Mouse (Mus musculus) heart, postnatal 14 days (tissue): ENCODE data around the gene Ddx10. TPM values are rescaled to one million over a fixed set of nuclear protein-coding genes. Genes with fewer than 3 reads are reported as not detected.
"Not testable (repeated sequence)": the region's sequence is repeated elsewhere in the genome, so short reads cannot be mapped to it uniquely, and the experiment has no call there.

ENCODE experiments used
- DNase-seq, 2 experiments: peaks; one replicate each; pipeline ENCODE4 v3.0.0; 2021 to 2022
- intact Hi-C: fragments of 180-260 bp; cut with DNase I; formaldehyde crosslinking; loops from one replicate; pipeline ENCODE4 v1.15.1; 2025
- total RNA-seq, 2 experiments: library from RNA; stranded (reverse); gene quantifications; 2 replicates each; pipeline ENCODE4 v1.2.3; 2021

The Ddx10 gene
- total RNA-seq, 2 experiments from 2014 or later: 9.6 to 9.7 TPM

DNA sequence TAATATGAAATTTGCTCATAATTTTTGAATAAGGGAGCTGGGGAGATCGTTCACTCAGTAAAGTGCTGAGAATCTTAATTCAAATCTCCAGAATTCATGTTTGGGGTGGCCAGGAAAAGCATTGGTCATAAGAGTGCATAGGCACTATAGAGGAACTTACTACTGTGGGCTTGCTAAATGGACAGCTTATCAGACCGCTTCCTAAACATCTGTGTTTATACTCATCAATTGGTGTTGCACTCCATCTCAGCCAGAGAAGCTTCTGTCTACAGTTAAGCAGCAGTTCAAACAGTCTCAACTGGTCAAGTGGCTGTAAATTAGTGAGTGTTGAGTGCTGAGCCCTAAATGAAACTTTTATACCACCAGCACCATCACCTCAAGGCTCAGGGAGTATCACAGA lies 73.3 kb downstream of the Ddx10 start:
- DNase-seq: no peak
- intact Hi-C loops: no loop called here

- intact Hi-C loops: no loop called here
- peak in 1 of 2 experiments; percentile 10 for DNase-seq
Observed at GRCm38 (mm10) chr9:53173258-53173657, 74.6 kb downstream of the Ddx10 start.

GRCm38 (mm10) chr9:53144266-53144665 lies 103.6 kb downstream of the Ddx10 start:
- peak; percentile 50 to 66 for DNase-seq
- intact Hi-C loops: loop anchor here (2.0 to 10.0 kb wide), 3 partner anchors 179 to 845 kb away; no protein-coding TSS in a partner anchor

DNA sequence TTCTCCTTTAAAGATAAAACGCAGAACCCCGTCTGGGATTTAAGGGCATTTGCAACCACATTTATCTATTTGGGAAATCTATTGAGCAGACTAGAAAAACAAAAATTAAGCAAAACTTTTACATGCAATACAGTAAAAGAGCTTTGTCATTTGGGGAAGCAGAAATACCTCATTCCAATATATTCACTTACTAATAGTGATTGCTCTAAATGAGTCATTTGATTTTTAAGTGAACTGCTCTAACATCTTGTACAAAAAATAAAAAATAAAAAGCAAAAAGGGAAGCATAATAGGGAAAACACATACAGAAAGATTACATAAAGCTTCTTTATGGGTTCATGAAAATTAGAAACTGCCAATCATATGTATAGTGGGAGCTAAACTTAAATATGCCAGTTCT lies 104.3 kb downstream of the Ddx10 start:
- no peak for DNase-seq
- intact Hi-C loops: loop anchor here (10.0 kb wide), 2 partner anchors 179 to 309 kb away; no protein-coding TSS in a partner anchor

- intact Hi-C loops: loop anchor here (10.0 kb wide), 2 partner anchors 178 to 308 kb away; no protein-coding TSS in a partner anchor
- DNase-seq: not testable (repeated sequence)
Observed at GRCm38 (mm10) chr9:53142424-53142823, 105.4 kb downstream of the Ddx10 start.

DNA sequence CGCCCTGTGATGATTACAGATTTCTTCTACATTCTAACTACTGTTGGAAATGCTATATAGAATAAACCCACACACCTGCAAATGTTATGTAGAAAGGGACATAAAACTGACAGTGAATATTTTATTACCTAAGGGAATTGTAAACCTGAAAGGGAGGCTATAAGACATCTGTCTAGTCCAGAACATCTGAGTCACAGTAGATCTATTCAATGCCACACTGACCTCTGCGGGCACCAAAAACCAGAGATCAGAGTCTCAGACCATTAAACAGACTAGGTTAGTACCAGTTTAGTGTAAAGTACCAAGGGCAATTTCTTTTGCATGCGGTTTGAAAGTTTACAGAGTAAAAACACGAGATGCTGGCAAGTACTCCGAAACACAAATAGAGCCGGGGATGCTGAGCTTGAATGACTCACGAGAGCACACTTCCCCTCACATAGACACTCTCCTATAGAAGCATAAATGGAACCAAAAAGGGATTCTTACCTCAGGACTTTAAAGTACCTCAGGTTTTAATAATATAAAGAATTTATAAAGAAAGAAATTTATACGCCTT lies 107.2 kb downstream of the Ddx10 start:
- DNase-seq: no peak
- intact Hi-C loops: loop anchor here (10.0 kb wide), 2 partner anchors 176 to 306 kb away; no protein-coding TSS in a partner anchor

DNA sequence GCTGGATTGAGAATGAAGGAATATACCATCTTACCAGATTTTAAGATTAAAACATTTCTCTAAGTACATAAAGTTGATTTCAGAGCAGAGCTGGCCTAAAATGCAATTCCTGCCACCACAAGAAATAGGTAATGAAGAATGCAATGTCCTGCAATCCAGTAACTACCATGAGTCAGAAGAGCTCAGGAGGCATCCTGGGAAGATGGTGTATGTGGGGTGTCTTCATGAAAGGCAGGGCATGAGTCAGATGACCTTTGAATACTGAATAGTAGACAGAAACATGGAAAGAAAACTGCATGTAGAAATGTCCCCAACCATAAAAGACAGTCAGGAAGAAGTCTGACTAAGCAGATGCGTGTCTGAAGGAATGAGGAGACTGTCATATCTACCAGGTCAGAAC lies 115.0 kb downstream of the Ddx10 start:
- no peak for DNase-seq
- intact Hi-C loops: no loop called here

- no peak for DNase-seq
- intact Hi-C loops: no loop called here
Observed at GRCm38 (mm10) chr9:53130460-53130859, 117.4 kb downstream of the Ddx10 start.

DNA sequence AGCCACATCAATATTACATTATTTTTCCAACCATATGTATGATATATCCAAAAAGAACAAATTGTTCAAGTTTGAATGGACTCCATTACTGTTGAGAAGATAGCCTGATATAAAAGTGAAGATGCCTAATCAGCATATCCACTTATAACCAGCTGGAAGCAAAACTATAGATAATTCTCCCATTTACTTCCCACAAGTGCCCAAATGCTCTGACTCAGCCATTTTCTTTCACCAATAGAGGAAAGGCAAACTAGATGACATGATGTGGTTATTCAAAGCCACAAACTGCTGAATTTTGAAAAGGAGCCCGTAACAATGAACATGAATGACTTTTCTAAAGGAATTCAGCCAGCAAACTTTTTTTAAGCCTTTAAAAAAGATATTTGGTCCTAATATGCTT lies 146.8 kb downstream of the Ddx10 start:
- intact Hi-C loops: no loop called here
- DNase-seq: no peak

DNA sequence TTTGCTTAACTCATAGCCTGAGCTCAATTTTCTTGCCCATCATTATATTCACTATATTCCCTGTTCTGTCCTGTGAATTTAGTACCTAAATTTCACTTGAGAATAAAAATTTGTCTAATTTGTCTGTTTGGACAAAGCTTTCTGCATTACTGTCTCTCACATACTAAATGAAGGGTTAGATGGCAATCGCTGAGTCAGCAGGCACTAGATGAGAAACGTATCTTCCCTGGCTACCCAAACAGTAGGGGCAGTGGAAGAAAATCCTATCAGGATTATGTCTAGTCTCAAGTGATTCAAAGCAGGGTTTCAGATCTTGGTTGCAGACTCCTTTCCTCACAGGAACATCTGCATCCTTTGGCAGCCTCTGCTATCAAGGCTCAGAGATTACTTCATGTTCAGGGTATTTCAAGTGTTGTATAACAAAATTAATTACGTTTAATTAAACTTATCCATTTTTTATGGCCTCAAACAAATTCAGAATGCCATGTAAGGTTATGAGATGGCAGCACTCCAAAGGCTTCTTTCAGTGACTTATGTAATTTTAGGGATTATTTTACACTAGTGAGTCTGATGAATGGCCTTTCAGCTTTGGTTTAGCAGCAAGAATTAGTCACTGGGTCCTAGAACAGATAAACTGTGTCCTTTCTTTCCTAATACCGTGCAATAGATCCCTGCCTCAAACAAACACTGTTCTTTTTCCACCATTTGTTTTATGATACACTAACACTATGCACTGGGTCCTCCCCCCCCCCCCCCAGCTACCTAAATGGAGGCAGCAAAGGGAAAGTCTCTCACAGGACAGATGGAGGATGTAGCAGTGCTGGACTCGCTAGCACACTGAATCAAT lies 152.3 kb downstream of the Ddx10 start:
- intact Hi-C loops: no loop called here

DNA sequence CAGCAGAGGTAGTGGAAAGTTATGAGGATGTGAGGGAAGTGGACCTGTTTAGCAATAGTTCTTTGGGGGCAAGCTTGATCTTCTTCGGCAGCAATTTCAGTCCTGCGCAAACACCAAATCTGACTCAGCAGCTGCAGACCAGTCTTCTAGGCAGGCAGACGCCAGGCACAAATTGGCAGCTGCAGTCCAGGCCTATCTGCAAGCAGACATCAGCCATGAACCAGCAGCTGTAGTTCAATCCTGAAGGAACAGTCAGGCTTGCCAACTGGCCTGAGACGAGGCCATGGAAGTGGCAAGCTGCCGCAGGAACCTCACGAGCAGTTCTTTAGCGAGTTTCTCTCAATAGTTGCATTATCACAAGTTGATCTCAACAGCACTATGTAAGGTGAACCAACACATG lies 153.3 kb downstream of the Ddx10 start:
- intact Hi-C loops: no loop called here
- DNase-seq: peak; percentile 42 to 49

More for the DNA sequence above, 152.3 kb downstream of the Ddx10 start:
- no peak for DNase-seq

DNA sequence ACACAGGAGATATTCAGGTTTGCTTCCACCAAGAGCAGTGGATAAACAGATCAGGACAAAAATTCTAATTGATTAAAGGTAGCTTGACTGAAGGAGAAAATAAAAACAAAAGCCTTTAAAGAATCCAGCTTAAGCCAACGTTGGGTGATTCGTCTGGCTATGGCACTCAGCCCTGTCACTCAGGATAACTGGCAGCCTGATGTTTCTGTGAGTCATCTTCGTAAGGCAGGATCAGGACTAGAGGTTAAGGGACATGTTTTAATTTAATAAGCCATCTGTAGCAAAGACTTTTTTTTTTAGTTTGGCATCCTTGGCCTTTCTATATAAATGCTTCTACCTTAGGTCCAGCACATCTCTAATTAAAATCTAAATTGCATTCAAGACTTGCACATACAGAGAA lies 170.2 kb downstream of the Ddx10 start:
- DNase-seq: no peak
- intact Hi-C loops: no loop called here

DNA sequence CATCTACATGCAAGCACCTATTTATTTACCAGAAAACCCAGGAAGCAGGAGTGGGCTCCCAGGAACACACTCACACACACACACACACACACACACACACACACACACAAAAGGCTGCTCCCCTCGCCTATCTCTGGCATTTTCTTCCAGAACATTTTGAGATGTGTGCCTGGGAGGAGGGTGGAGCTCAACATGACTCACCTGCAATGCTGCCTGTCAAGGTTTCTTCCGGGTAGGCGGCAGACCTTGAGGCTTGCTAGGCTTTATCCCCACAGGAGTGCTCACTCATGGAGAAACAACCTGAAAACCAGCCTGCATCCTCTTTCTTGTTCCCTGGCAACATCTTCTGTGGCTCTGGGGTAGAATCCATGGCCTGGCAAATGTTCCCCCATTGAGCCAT lies 171.9 kb downstream of the Ddx10 start:
- no peak for DNase-seq
- intact Hi-C loops: no loop called here

- intact Hi-C loops: no loop called here
- no peak for DNase-seq
Observed at GRCm38 (mm10) chr9:53074443-53074842, 173.4 kb downstream of the Ddx10 start.

DNA sequence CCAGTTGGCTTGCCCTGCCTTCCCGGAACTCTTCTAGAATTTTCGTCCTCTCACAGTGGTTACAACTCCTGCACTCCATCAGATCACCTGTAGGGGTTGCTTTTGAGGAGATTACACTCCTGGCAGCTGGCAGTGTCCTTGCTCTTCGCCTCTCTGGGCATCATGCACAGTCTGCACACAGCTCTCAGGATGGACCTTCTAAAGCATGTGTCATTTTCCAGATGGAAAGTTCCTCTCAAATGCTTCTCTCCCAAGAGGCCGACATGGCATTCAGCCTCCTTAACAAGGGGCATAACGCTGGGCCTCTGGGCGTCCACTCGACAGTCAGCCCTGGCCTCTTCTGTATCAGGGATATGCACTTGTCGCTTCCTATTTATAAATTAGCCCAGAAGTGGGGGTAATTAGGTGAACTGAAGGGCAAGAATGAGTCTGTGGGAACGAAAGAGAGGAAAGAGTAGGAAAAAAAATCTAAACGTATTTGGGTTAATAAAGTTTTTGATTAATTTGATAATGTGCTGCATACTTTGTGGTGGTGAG lies 174.2 kb downstream of the Ddx10 start:
- DNase-seq: no peak
- intact Hi-C loops: no loop called here

DNA sequence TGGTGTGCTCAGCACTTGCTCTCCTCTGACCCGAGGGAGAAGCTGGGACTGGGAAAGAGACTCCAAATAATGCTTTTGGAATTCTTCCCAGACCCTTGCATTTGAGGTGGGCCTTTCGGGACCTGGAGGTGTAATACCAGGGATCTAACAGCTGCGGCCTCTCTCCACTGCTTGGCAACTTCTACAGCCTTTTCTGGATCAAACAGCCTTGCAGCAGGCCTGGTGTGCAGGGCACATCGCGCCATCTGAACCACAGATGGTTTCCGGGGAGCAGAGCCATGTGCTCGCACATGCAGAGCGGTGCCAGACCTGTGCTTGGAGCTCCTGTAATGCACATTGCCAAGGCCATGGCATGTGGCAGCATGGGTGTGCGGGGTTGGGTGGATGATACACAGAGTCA lies 175.8 kb downstream of the Ddx10 start:
- intact Hi-C loops: no loop called here
- DNase-seq: no peak

- no peak for DNase-seq
- intact Hi-C loops: no loop called here
Observed at GRCm38 (mm10) chr9:53070875-53071524, 176.9 kb downstream of the Ddx10 start.

- intact Hi-C loops: loop anchor here (5.0 kb wide), 1 partner anchor 101 kb away; no protein-coding TSS in a partner anchor
- no peak for DNase-seq
Observed at GRCm38 (mm10) chr9:53068166-53068565, 179.7 kb downstream of the Ddx10 start.

DNA sequence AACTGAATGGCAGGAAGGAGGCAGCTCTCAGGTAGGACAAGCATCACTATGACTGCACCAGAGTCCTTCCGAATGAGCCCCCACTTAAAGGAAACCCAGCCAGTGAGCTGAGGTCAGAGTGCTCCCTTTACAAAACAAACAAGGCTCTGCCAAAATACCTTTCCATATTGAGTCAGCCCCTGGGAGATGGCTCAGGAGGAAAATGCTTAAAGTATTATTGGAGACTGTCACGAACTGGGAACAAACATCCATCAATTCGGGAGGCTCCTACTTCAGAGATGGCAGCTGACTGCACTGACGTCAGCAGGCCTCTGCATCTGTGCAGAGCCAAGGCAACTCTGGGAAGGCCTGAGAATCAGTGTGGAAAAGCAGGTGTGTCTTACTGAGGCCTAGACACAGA lies 181.4 kb downstream of the Ddx10 start:
- no peak for DNase-seq
- intact Hi-C loops: loop anchor here (5.0 kb wide), 1 partner anchor 99 kb away; no protein-coding TSS in a partner anchor

- intact Hi-C loops: loop anchor here (5.0 kb wide), 1 partner anchor 98 kb away; no protein-coding TSS in a partner anchor
- no peak for DNase-seq
Observed at GRCm38 (mm10) chr9:53065028-53065427, 182.8 kb downstream of the Ddx10 start.

- peak in 1 of 2 experiments; percentile 58 for DNase-seq
- intact Hi-C loops: no loop called here
Observed at GRCm38 (mm10) chr9:53064531-53064930, 183.3 kb downstream of the Ddx10 start.
